Mouse (Mus musculus): ENCODE data around the gene Sult6b2. TPM values are rescaled to one million over a fixed set of nuclear protein-coding genes. Genes with fewer than 3 reads are reported as not detected.

The Sult6b2 gene
- polyA plus RNA-seq, 1 experiment from 2014 or later = 0.19 TPM

GRCm38 (mm10) chr6:142767305-142767704 lies 37.0 kb downstream of the Sult6b2 start:
- H3K27ac ChIP-seq = no peak overlapping the region
- H3K36me3 ChIP-seq = peaks cover 84% of the 10 kb centered on the region
- WGBS = 93% methylated on average over 9 of the region's 9 CpGs

GRCm38 (mm10) chr6:142764933-142765332 lies 39.4 kb downstream of the Sult6b2 start:
- ATAC-seq (ENCODE audit: low FRiP score) = no peak
- Histone ChIP-seq H3K27me3 (no peaks in the 10 kb centered on the region), H3K4me2 (no peak overlapping the region), H3K9me3 (no peaks in the 10 kb centered on the region), H3K4me1 (replicated peaks) (peaks cover 14% of the 10 kb centered on the region), H3K9ac (no peak overlapping the region), H3K36me3 (peaks cover 75% of the 10 kb centered on the region), H3K4me3 (no peak overlapping the region), H3K27ac (no peak overlapping the region)
- WGBS = 62% methylated on average over 2 of the region's 2 CpGs

More at GRCm38 (mm10) chr6:142767305-142767704, 37.0 kb downstream of the Sult6b2 start:
- Histone ChIP-seq H3K9ac (no peak overlapping the region), H3K4me2 (no peak overlapping the region), H3K9me3 (no peaks in the 10 kb centered on the region), H3K4me3 (no peak overlapping the region), H3K4me1 (replicated peaks) (no peaks in the 10 kb centered on the region; the same call in none of the 2 replicates), H3K27me3 (no peaks in the 10 kb centered on the region)
- ATAC-seq (ENCODE audit: low FRiP score) = no peak

GRCm38 (mm10) chr6:142759633-142760032 lies 44.7 kb downstream of the Sult6b2 start:
- no peak overlapping the region for H3K9ac ChIP-seq
- H3K27ac ChIP-seq = no peak overlapping the region
- no peak overlapping the region for H3K4me3 ChIP-seq
- 93% methylated on average over 2 of the region's 2 CpGs for WGBS
- H3K4me1 ChIP-seq (replicated peaks) = peaks cover 39% of the 10 kb centered on the region
- ATAC-seq (ENCODE audit: low FRiP score) = no peak
- peaks cover 12% of the 10 kb centered on the region for H3K27me3 ChIP-seq
- H3K9me3 ChIP-seq = no peaks in the 10 kb centered on the region
- H3K36me3 ChIP-seq = peaks cover 34% of the 10 kb centered on the region
- no peak overlapping the region for H3K4me2 ChIP-seq

- Histone ChIP-seq H3K4me2 (peak overlapping the region; percentile 60), H3K27me3 (peaks cover 21% of the 10 kb centered on the region), H3K36me3 (peaks cover 25% of the 10 kb centered on the region), H3K9me3 (no peaks in the 10 kb centered on the region), H3K4me3 (peak overlapping the region; percentile 85; the same call in 1 of the 2 replicates), H3K9ac (no peak overlapping the region), H3K4me1 (replicated peaks) (peaks cover 39% of the 10 kb centered on the region), H3K27ac (no peak overlapping the region)
- no peak for ATAC-seq (ENCODE audit: low FRiP score)
- 97% methylated on average over 6 of the region's 6 CpGs for WGBS
These were observed 45.7 kb downstream of the Sult6b2 start for GRCm38 (mm10) chr6:142758562-142758961.

DNA sequence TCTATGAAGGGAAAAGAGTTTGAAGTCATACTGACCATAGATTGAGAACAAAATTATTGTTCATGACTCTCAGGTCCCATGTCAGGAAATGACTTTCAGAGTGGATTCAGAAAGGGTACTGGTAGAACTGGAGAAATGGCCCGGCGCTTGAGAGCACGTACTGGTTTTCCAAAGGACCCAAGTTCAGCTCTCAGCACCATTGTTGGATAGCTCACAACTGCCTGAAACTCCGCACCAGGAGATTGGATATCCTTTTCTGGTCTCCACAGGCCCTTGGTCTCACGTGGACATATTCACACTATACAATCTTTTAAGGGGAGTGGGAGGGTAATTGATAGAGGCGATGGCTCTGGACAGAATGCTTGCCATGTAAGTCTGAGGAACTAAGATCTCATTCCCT lies 46.3 kb downstream of the Sult6b2 start:
- H3K27ac ChIP-seq = no peak overlapping the region
- H3K9me3 ChIP-seq = no peaks in the 10 kb centered on the region
- peaks cover 23% of the 10 kb centered on the region for H3K36me3 ChIP-seq
- H3K9ac ChIP-seq = peak overlapping the region; percentile 93; the same call in 1 of the 2 replicates
- no peak for ATAC-seq (ENCODE audit: low FRiP score)
- WGBS = 93% methylated on average over 6 of the region's 6 CpGs
- H3K4me3 ChIP-seq = peak overlapping the region; percentile 85
- H3K4me2 ChIP-seq = peak overlapping the region; percentile 60
- peaks cover 25% of the 10 kb centered on the region for H3K27me3 ChIP-seq
- H3K4me1 ChIP-seq (replicated peaks) = peaks cover 39% of the 10 kb centered on the region

DNA sequence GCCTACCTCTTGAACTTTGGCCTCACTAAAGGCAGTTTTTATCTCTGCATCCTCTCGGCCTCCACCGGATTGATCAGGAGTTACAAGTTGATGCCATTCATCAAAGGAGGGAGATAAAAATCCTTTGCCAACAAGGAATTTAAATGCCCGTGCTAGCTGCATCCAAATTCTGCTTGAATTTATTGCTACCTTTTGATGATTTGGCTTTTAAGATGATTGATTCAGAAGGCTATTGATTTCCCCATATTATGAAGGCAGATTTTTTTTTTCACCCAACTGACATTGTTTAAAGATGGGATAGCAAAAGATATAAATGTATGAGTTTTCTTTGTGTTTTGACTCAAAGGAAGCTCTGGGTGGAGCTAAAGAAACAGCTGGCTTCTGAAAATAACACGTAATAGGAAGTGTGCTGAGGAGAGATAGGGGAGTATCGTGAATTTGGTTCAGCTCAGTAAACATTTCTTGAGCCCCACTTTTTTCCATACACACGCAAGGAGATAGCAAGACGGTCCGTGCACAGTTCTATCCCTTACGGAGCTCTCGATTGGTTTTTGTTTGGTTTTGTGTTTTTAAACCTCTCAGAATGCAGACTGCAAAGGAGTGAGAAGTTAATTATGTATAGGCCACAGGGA lies 46.9 kb downstream of the Sult6b2 start:
- Histone ChIP-seq H3K9me3 (no peaks in the 10 kb centered on the region), H3K4me1 (replicated peaks) (peaks cover 39% of the 10 kb centered on the region), H3K9ac (peak overlapping the region; percentile 93), H3K36me3 (peaks cover 23% of the 10 kb centered on the region), H3K27ac (peak overlapping the region; percentile 90), H3K27me3 (peaks cover 30% of the 10 kb centered on the region), H3K4me3 (peak overlapping the region; percentile 85), H3K4me2 (peak overlapping the region; percentile 60)
- no peak for ATAC-seq (ENCODE audit: low FRiP score)
- 46% methylated on average over 10 of the region's 10 CpGs for WGBS

DNA sequence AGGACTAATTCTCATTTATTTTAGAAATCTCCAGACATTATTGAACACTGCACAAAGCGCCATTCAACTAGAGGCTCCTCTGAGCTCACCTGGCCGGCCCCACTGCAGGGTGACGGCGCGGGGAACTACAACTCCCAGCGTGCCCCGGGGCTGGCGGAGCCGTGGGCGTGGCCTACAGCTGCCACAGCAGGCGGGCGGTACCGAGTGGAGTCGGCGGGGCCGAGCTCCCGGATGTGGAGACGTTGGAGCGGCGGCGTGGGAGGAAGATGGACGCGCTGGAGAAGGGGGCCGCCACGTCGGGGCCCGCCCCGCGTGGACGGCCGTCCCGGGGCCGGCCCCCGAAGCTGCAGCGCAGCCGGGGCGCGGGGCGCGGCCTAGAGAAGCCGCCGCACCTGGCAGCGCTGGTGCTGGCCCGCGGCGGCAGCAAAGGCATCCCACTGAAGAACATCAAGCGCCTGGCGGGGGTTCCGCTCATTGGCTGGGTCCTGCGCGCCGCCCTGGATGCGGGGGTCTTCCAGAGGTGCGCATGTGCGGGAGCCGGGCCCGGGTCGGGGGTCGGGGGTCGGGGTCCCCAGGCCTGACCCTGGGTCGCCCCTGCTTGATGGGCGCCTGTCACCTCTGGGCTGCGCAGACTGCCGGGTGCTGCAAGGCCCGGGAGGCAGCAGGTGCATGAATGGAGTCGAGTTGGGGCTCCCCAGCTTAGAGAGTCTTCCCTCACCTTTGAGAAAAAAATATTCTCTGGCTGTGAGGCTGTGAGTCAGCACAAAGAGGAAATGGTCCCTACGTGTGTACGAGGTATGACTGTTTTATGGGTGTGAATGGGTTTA lies 47.6 kb downstream of the Sult6b2 start, which contains the start of gene Cmas:
Gene Cmas, plus strand, starts transcription at position 180 of the 827 bp plus-strand sequence.
- Histone ChIP-seq H3K4me2 (peak within 1 kb of the TSS; percentile 60), H3K4me1 (replicated peaks) (peaks cover 39% of the 10 kb centered on the region), H3K36me3 (peaks cover 23% of the 10 kb centered on the region), H3K9me3 (no peaks in the 10 kb centered on the region), H3K27me3 (peaks cover 30% of the 10 kb centered on the region), H3K4me3 (peak within 1 kb of the TSS; percentile 85), H3K9ac (peak within 1 kb of the TSS; percentile 93), H3K27ac (peak within 1 kb of the TSS; percentile 90)
- WGBS = 1% methylated on average over 67 of the region's 68 CpGs
- ATAC-seq (ENCODE audit: low FRiP score) = peak; percentile 94

DNA sequence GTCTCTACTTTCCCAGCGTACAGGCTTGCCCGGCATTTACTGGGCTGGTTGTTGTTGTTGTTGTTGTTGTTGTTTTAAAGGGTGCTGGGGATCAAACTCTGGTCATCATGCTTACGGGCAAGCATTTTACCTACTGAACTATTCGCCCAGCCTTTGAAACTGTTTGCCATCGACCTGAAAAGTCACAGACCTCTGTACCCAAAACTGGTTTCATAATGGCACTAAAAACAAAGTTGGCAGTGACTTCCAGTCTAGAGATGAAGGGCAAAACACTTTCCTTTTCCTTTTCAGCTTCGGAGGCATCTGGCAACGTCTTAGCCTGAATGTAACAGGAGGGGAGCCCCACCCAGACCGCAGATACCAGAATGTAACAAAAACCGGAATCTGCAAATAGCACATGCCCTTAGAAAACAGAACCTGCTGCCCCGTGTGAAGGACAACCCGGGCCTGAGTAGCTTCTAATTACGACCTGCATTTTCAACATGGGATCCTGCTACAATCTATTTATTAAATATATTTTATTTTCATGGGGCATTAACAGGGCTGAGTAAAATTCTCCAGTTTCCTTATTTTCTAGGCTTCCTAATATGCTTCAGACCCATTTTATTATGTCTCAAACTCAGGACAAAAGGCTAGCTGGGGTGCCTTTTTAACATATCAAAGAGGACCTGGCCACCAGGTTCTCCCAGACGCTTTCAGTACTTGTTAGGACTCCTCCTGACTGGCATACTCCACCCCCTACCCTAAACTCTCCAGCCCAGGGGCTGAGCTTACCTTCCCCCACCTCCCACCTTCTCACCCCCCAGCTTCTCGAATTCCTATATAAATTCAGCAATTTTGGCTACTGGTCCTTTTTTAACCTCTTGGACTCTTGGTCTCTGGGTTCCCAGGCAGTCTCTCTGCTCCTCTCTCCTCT lies 51.7 kb downstream of the Sult6b2 start:
- Histone ChIP-seq H3K36me3 (no peaks in the 10 kb centered on the region), H3K4me2 (no peak overlapping the region), H3K27ac (no peak overlapping the region), H3K27me3 (peaks cover 30% of the 10 kb centered on the region), H3K9me3 (no peaks in the 10 kb centered on the region), H3K9ac (no peak overlapping the region), H3K4me3 (no peak overlapping the region), H3K4me1 (replicated peaks) (peaks cover 1% of the 10 kb centered on the region)
- no peak for ATAC-seq (ENCODE audit: low FRiP score)
- 36% methylated on average over 14 of the region's 14 CpGs for WGBS

- Histone ChIP-seq H3K36me3 (no peaks in the 10 kb centered on the region), H3K4me3 (0 out of 2 replicates have a peak overlapping the region, but pooled peaks have one; percentile 14), H3K4me1 (replicated peaks) (no peaks in the 10 kb centered on the region; the same call in 1 of the 2 replicates), H3K9ac (no peak overlapping the region), H3K9me3 (no peaks in the 10 kb centered on the region), H3K27me3 (peaks cover 30% of the 10 kb centered on the region), H3K4me2 (peak overlapping the region; percentile 30), H3K27ac (0 out of 2 replicates have a peak overlapping the region, but pooled peaks have one; percentile 30)
- ATAC-seq (ENCODE audit: low FRiP score) = peak; percentile 74
- 52% methylated on average over 9 of the region's 9 CpGs for WGBS
These were observed 52.9 kb downstream of the Sult6b2 start for GRCm38 (mm10) chr6:142751365-142751764.

DNA sequence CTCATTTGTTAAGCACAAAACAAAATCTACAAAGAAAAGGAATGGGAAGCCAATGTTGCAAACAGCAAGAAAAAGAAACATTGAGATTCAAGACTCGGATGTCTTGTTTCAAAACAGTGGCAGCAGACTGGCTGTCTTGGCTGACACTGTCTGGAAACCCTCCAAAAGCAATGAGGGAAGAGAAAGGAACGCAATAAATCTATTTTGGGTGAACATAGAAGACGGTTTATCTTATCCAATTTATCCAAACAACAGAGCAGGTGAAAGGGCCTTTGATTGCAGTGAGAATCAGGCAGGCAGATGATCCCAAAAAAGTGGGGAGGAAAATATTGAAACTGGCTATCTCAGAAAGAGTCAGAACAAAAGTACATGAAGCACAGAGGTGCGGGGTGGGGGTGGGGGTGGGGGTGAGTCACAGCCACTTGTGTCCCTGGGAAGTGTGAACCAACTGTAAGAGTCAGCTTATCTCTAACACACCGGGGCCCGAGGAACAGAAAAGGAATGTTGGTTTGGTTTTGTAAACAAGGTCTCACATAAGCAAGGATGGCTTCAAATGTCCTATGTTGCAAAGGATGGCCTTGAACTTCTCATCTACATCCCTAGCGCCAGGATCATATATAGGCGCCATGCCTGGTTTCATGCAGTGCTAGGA lies 56.1 kb downstream of the Sult6b2 start:
- Histone ChIP-seq H3K9ac (no peak overlapping the region), H3K36me3 (no peaks in the 10 kb centered on the region), H3K9me3 (no peaks in the 10 kb centered on the region), H3K4me1 (replicated peaks) (no peaks in the 10 kb centered on the region), H3K27me3 (0 out of 2 replicates have a peak, but pooled peaks cover 6% of the 10 kb centered on the region), H3K4me2 (no peak overlapping the region), H3K4me3 (no peak overlapping the region), H3K27ac (no peak overlapping the region)
- no peak for ATAC-seq (ENCODE audit: low FRiP score)
- WGBS = 85% methylated on average over 8 of the region's 8 CpGs

DNA sequence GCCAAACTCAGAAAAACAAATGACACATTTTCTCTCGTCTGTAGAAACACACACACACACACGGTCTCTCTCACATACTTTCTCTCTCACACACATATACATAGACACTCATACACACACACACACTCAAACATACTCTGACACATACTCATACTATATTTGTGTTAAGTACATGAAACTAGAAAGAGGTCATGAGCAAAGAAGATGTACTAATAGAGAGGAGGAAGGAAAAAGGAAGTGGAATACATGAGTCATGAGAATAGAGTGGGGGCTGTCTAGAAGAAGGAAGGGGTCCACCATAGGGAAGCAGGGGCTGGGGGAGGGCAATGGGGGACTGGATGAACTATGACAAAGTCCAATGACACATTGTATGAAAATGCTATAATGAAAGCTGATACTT lies 57.1 kb downstream of the Sult6b2 start:
- no peak overlapping the region for H3K4me3 ChIP-seq
- no peaks in the 10 kb centered on the region for H3K9me3 ChIP-seq
- H3K4me2 ChIP-seq = no peak overlapping the region
- no peaks in the 10 kb centered on the region for H3K36me3 ChIP-seq
- no peaks in the 10 kb centered on the region for H3K4me1 ChIP-seq (replicated peaks)
- 90% methylated on average over 2 of the region's 2 CpGs for WGBS
- H3K27ac ChIP-seq = no peak overlapping the region
- no peaks in the 10 kb centered on the region for H3K27me3 ChIP-seq
- no peak overlapping the region for H3K9ac ChIP-seq
- no peak for ATAC-seq (ENCODE audit: low FRiP score)
